13 mouse cellular contexts compared by ENCODE assay signal in genomic region chr15:84418266-84418610, GRCm38 (mm10). TPM values are rescaled to one million over a fixed set of nuclear protein-coding genes. Genes with fewer than 3 reads are reported as not detected.
A peak's percentile ranks its signal among the peaks of the same experiment; 100 is the strongest.
DNase-seq lines count a peak whose midpoint lies in the region; ATAC-seq and TF ChIP-seq lines count a peak whose summit lies in the region.
"Had no signal": no experiment of that assay in that cellular context is flagged by ENCODE, and none has a peak within 500 bp of the region (broad histone marks: within the 10 kb centered on the region; RNA-seq: fewer than 3 reads in every experiment).

No protein-coding gene starts in this region.

- H3K27me3 ChIP-seq in hindbrain, embryonic 14.5 days (ENCODE audit: control insufficient read depth, insufficient read depth, low read length): no peaks in the 10 kb centered on the region
- no peaks in the 10 kb centered on the region for H3K27me3 ChIP-seq in midbrain, embryonic 15.5 days (replicated peaks)
- H3K27me3 ChIP-seq in kidney, adult 2 months (replicated peaks; ENCODE audit: control insufficient read depth, insufficient read depth, low read length): no peaks in the 10 kb centered on the region

- H3K27ac ChIP-seq in layer of hippocampus, adult 2 months: peak overlapping the region; percentile 62
- H3K27ac ChIP-seq in hindbrain, embryonic 14.5 days: peak overlapping the region; percentile 85
- H3K27ac ChIP-seq in midbrain, embryonic 15.5 days: peak overlapping the region; percentile 77
- H3K27ac ChIP-seq in kidney, adult 2 months (ENCODE audit: insufficient read depth, low read depth, low read length): no peak overlapping the region

- 31% methylated on average over 4 of the region's 4 CpGs for WGBS in hindbrain, embryonic 14.5 days
- 25% methylated on average over 4 of the region's 4 CpGs for WGBS in midbrain, embryonic 15.5 days
- WGBS in kidney, adult 2 months: 70% methylated on average over 4 of the region's 4 CpGs

- DNase-seq in layer of hippocampus, adult 2 months (ENCODE audit: low spot score in 2 of 2): no peak
- DNase-seq in layer of hippocampus, postnatal 10 days (ENCODE audit: low spot score in 2 of 2): no peak
- DNase-seq in hindbrain, embryonic 14.5 days (ENCODE audit: low spot score): no peak
- DNase-seq in kidney, adult 2 months: no peak
- no peak for DNase-seq in left cerebral cortex, adult 18-20 months (ENCODE audit: low spot score in 2 of 2)
- DNase-seq in spleen, adult 12 weeks (ENCODE audit: low spot score): no peak
- DNase-seq in kidney, postnatal 36 days: no peak
- DNase-seq: cerebellum, adult 9-11 months; kidney, adult 8-10 months; lung, postnatal 14 days; right cerebral cortex, postnatal 4 days; thymus, adult 2 months had no signal

- H3K9me3 ChIP-seq in hindbrain, embryonic 14.5 days (ENCODE audit: control insufficient read depth, low read length): 0 out of 2 replicates have a peak, but pooled peaks cover 4% of the 10 kb centered on the region
- H3K9me3 ChIP-seq in midbrain, embryonic 15.5 days: no peaks in the 10 kb centered on the region

- no peak for ATAC-seq in hindbrain, embryonic 14.5 days (ENCODE audit: low FRiP score)
- no peak; the same call in 1 of the 2 replicates for ATAC-seq in midbrain, embryonic 15.5 days (replicated peaks)

- TF ChIP-seq CTCF in layer of hippocampus, adult 2 months (conservative IDR thresholded peaks at IDR 0.05): no peak
- no peak for TF ChIP-seq CTCF in kidney, adult 2 months (conservative IDR thresholded peaks at IDR 0.05; ENCODE audit: insufficient read depth, insufficient read length, low read depth, low read length)

- no peak for TF ChIP-seq POLR2A in kidney, adult 2 months (IDR thresholded peaks at IDR 0.05; ENCODE audit: low read depth, low read length)

- H3K36me3 ChIP-seq in hindbrain, embryonic 14.5 days (replicated peaks; ENCODE audit: control insufficient read depth, insufficient read depth): no peaks in the 10 kb centered on the region
- 0 out of 2 replicates have a peak, but pooled peaks cover 4% of the 10 kb centered on the region for H3K36me3 ChIP-seq in midbrain, embryonic 15.5 days (replicated peaks)
- H3K36me3 ChIP-seq in kidney, adult 2 months (ENCODE audit: control insufficient read depth, insufficient read depth, low read length): no peaks in the 10 kb centered on the region

- peaks cover 34% of the 10 kb centered on the region for H3K4me1 ChIP-seq in hindbrain, embryonic 14.5 days (replicated peaks; ENCODE audit: control insufficient read depth, insufficient read depth, low read length)
- H3K4me1 ChIP-seq in midbrain, embryonic 15.5 days: peaks cover 50% of the 10 kb centered on the region
- no peaks in the 10 kb centered on the region for H3K4me1 ChIP-seq in kidney, adult 2 months (ENCODE audit: control insufficient read depth, insufficient read depth, low read length)

- H3K9ac ChIP-seq in hindbrain, embryonic 14.5 days: no peak overlapping the region
- H3K9ac ChIP-seq in midbrain, embryonic 15.5 days: no peak overlapping the region

- H3K4me2 ChIP-seq in hindbrain, embryonic 14.5 days (replicated peaks): no peak overlapping the region
- H3K4me2 ChIP-seq in midbrain, embryonic 15.5 days: no peak overlapping the region

- H3K4me3 ChIP-seq in layer of hippocampus, adult 2 months: no peak overlapping the region
- H3K4me3 ChIP-seq in hindbrain, embryonic 14.5 days (replicated peaks; ENCODE audit: low read length): no peak overlapping the region
- no peak overlapping the region for H3K4me3 ChIP-seq in midbrain, embryonic 15.5 days
- no peak overlapping the region for H3K4me3 ChIP-seq in kidney, adult 2 months (ENCODE audit: insufficient read depth, low read depth, low read length)

RNA-seq across cellular contexts. Expression of gene Shisal1, which starts 28.7 kb away (rescaled TPM):
- total RNA-seq in layer of hippocampus, adult 2 months (2021): 10 to 100 TPM; 61.4 to 63.9 TPM
- 10 to 100 TPM; 60.9 to 67.4 TPM for total RNA-seq in layer of hippocampus, postnatal 10 days (2021)
- 13.1 and 15.4 TPM in 2 replicates for polyA plus RNA-seq in hindbrain, embryonic 14.5 days (2014; fragmentation: Nextera tagmentation; extraction: Ambion mirVana)
- 19.4 and 21.2 TPM in 2 replicates for polyA plus RNA-seq in midbrain, embryonic 15.5 days (2015; fragmentation: Nextera tagmentation; extraction: Ambion mirVana)
- polyA plus RNA-seq in kidney, adult 2 months (2012; rRNA removed): 1.6 and 2.2 TPM in 2 replicates
- 10 to 100 TPM; 41.6 to 49.5 TPM for total RNA-seq in left cerebral cortex, adult 18-20 months (2021)
